Mouse (Mus musculus) urinary bladder, postnatal 36 days (tissue): ENCODE data around the gene Ablim1.
A peak's percentile ranks its signal among the peaks of the same experiment; 100 is the strongest.

ENCODE experiments used
- DNase-seq, 2 experiments: peaks; one replicate each; pipeline ENCODE4 v3.0.0; 2022; ENCODE audit warnings: low spot score in 2 of 2, mixed read lengths in 1 of 2

Ablim1 gene

DNA sequence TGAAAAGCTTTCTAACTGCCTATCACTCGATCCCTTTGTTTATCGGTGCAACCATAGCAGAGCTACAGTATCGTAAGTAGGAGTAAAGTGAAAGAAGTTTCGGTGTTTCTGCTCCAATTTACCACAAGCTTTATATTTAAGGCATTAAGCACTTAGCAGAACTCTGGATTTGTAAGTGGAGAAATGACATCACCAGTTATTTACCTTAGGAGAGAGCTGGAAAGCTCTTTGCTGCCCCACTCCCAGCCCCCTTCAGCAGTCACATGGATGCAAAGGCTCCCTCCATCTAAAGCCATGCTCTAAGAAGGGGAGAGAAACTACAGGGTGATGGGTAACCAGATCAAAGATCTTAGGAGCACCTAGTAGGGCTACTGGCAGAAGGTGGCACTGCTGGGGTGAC is 241.3 kb downstream of the Ablim1 start:
- no peak for DNase-seq

DNA sequence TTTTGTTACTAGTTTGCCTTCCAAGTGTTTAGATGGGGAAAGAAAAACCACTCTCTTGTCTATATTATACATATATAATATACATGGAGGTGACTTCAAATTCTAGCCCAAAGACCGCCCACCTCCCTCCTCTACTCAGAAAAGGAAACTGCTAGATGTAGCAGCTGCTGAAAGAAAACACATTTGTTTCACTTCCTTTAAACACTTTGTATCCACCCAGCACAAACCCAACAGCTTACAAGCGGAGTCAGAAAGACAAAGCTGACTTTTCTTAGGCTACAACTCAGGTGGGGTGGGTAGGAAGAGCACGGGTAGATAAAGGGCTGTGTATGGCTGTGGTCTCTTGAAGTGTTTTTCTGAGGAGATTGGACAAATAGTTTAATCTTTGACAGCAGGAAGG is 242.0 kb downstream of the Ablim1 start:
- DNase-seq, result no peak

DNA sequence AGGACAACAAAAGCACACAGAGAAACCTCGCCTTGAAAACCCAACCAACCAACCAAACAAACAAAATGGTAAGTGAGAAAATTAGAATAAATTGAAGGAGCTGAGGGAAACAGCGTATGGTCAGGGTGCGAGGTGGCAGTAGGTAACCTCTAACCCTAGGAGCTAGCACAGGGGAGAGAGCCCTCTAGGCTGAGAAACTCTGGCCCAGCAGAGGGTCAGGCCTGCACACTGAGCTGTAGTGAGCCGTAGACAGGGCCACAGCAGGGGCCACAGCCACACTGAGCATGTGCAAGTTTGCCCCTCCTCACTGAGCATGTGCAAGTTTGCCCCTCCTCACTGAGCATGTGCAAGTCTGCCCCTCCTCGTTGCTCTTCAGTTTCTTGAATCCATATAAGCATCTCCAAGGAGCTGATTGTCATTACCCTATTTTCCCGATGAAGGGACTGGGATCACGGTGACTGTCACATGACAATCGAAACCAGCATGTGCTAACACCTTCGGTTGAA is 247.6 kb downstream of the Ablim1 start:
- DNase-seq, result no peak

DNA sequence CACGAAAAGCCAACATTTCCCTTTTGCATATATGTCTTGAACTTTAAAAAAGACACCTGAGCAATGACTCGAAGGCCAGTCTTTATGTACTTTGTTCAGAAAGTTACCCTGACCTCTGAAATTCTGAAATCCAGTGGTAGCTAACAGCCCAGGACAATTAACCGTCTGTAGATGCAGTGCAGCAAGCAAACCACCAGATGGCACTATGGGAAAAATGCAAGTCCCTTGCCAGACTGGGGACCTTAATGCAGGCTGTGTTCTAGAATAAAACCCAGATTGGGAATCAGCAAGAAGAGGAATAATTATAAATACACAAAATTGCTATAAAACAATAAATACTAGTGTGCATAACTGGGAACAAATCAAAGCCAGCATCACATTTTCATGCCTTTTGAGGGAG is 248.4 kb downstream of the Ablim1 start:
- DNase-seq, result peak; percentile 66

DNA sequence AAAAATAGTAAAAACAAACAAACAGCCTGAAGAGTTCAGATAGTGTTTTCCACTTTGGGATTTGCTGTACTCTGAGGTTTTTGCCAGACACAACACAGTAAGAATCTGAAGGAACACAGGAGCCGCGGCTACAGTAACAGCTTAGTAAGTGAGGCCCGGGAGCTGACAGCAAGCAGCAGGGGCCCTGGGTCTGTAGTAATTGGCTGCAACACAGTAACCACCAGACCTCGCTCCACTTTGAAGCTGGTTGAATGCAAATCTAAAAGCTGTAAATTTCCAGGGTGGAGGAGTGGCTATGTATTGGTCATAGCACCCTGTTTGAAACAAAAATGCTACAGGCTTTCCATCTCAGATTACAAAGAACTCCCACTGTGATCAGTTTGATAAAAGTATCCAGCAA is 252.0 kb downstream of the Ablim1 start:
- DNase-seq, result no peak

DNA sequence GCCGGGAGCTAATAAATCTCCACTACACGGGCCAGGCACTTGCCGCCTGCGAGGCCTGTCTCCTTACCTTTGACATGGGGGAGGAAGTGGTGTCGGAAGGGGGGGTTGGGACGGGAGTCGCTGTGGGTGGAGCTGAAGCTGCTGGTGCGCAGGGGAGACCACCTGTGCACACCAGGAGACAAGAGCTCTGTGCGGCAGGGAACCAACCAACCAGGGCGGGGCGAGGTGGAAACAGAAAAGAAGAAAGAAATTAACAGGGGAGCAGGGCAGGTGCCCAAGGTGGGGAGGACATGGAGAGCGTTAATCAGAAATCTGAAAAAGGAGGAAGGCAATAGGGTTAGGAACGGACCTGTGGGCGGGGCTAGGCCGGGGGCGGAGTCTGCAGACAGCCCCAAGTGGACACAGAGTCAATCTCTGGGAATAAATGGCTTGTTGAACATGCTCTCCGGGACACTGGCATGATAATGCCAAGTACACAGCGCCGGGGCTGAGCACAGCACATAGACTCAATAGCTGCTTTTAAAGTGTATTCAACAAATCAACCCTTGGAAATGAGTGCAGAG is 255.6 kb downstream of the Ablim1 start:
- no peak for DNase-seq

DNA sequence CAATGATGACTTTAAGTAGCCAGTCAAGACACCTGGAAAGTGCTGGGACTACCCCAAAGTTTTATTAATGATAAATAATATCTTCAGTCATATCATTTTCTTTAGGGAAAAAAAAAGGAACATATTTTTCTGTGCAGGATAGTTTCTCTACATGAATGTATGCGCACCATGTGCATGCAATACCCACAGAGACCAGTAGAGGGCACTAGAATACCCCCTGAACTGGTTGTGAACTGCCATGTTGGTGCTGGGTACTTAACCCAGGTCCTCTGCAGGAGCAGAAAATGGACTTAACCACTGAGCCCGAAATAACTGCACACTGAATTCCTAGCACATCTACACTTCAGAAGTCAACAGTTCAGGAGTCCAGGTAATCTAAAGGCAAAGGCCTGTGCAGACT is 257.2 kb downstream of the Ablim1 start:
- no peak for DNase-seq

DNA sequence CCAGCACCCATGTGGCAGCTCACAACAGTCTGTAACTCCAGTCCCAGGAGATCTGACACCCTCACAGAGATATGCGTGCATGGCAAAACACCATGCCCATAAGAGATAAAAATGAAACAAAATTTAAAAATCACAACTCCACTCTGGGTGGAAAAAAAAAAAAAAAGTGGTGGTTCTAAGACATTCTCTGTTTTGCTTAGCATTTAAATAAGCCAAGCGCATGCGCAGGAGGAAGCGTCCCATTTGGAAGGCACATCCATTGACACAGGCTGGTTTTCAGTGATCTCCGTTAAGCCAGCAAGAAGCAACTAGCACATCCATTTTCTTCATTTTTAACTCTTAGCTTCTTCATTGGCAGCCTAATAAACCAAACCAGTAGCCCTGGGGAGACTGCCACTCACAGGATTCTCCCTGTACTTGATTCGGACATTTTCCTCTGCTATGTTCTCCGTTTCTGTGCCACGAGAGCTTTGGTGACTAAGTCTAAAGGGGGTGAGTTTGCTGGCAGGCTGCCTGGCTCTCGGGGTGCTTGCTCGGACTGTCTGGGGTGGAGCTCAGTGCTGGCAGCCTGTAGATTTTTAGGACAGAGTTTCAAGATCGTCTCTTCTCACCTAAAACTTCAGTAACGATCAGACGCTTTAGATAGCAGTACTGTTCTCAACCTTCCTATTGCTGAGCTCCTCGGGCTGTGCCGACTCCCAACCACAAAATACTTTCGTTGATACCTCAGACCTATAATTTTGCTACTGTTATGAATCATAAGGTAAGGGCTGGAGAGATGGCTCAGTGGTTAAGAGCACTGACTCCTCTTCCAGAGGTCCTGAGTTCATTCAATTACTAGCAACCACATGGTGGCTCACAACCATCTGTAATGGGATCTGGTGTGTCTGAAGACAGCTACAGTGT is 259.3 kb downstream of the Ablim1 start:
- no peak for DNase-seq

DNA sequence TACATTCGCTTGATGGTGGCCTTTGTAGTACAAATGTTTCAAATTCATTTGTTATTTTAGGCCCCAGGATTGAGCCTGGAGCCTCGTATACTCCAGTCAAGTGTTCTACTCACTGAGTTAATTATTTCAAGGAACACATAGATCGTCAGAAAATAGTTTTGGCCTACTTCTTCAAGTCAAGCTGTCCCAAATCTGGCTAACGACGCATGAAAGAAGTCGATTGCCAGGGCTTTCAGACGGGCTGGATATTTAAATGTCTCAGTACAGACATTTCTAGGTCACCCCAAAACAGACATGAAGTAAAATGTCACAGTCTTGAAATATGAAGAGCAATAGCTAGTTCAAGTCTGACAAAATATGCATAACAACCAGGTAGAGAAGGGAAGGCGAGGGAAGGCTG is 261.8 kb downstream of the Ablim1 start:
- no peak for DNase-seq

DNA sequence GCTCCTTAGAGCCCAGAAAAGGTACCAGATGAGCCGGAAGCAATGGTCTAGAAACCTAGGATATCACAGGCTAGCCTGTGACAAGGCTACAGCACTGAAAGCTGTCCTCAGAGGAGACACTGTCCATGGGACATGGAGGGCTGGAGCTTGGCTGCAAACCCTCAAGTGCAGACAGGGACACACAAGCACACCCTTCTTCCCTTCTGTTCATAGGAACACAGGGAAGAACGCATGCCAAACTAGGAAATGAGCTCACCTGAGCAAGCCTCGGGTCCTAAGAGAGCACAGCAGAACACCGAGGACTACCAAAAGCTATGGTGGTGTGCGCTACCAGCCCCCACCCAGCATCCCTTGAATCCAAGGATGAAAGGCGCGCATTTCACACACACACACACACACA is 262.7 kb downstream of the Ablim1 start:
- no peak for DNase-seq

DNA sequence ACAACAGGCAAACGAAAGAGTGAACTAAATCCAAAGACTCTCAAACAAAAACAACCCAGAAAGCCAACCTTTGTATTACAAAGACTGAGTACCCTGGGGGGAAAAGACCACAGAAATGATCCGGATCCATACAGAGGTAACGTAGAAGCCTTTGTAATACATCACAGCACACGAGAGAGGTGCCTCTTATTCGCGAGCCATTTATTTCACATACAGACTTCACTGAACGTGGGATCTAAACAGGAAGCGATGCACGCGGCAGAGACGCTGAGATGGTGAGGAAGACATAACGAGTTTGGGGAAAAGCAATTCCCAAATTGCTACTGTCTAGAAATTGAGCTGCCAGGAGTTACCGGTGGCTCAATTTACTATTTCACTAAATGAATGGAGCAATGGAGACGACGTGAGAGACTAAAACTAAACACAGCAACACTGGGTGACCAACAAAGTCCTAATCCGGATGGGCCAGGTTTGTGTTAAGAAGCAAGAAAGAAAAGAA is 265.1 kb downstream of the Ablim1 start:
- no peak for DNase-seq

DNA sequence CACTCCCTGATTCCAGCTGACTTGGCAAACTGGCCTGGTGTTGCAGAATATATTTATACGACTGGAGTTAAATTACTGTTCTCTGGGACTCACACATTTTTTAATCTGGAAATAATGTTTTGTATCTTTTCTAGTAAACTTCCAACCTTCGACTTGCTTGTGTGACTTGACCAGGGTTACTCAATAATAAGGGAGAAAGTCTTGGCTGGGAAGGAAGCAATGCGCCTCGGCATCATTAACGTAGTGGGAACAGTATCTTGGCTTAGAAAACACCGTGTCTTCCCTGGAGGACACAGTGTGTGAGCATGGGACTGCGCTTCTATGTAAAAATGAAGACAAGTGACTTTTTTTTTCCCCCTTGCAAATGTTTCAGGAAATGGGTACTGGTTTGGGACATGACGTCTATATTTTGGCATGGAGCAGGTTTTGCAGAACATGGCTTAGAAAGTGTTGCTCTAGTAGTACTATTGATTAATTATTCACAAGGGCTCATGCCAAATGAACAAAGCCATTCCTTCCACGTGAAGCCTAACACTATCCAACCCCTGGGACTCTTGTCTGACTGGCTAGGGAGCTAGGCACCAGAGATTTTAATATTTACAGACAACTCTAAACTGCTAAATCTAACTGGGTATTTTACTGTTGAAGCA is 266.9 kb downstream of the Ablim1 start:
- DNase-seq, result peak in 1 of 2 experiments; percentile 40

DNA sequence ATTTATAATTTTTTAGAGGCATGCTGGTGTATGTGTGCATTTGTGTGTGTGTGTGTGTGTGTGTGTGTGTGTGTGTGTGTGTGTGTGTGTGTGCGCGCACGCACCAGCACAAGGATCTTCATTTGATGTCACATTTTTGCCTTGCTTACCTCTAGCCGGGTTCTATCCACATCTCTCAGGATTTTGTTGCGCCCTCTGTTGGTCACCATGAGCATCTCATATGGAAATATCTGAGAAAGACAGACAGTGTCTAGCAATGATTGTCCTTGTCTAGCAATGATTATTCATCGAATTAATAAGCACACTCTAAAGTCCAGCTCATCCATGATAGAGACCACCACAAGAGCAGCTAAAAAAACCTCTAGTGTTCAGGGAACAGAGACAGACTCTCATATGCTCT is 275.5 kb downstream of the Ablim1 start:
- no peak for DNase-seq

DNA sequence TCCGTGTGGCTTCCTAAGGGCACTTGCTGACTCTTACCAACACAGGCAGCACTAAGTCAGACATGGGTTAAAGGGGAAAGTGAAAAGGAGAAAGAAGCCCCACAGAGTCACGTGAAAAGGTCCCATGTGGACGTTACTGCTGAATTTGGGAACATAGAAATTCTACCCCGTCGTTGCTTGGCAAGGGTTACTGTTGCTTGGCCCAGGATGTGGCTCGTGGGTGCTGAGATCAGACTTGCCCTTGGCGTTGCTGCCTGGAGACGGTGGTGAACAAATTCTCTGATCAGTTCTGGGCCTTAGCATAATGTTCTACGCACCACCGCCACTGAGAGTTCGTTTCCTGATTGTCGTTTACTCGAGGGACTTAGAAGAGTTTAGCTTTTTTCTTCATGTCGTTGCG is 277.9 kb downstream of the Ablim1 start:
- no peak for DNase-seq

DNA sequence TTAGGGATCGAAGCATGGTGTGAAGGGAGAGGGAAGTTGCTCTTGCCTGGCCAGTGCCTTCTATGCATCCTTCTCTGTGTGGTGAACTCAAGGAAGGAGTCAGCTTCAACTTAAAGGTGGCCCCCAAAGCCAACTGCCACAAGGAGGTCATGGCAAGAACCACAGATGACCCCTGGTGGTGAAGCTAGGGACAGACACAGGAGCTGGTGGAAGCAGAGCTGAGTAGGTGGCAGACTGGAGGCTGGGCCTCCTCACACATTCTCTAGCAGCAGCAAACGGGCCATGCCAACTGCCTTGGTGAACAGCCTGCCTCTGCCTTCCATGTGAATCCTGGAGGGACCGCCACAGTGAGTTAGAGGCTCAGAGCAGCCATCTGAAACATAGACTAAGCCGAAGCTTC is 283.1 kb downstream of the Ablim1 start:
- DNase-seq, result peak in 1 of 2 experiments; percentile 57

DNA sequence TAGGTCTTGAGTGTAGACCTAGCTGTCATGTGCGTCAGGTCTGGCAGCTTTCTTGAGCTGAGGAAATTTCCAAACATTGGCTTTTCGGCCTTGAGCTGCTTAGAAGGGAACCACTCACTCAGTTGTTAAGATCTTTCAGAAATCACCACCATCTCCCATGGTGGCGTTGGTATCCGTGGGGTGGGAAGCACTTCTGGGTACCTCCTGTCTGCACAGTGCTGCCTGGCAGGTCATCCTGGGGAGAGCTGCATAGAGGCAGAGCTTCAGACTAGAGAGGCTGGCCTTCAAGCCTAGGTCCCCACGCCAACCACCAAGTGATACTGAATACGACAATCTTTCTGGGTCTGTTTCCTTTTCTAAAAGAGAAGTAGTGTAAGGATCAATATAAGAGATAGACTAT is 285.3 kb downstream of the Ablim1 start:
- no peak for DNase-seq

DNA sequence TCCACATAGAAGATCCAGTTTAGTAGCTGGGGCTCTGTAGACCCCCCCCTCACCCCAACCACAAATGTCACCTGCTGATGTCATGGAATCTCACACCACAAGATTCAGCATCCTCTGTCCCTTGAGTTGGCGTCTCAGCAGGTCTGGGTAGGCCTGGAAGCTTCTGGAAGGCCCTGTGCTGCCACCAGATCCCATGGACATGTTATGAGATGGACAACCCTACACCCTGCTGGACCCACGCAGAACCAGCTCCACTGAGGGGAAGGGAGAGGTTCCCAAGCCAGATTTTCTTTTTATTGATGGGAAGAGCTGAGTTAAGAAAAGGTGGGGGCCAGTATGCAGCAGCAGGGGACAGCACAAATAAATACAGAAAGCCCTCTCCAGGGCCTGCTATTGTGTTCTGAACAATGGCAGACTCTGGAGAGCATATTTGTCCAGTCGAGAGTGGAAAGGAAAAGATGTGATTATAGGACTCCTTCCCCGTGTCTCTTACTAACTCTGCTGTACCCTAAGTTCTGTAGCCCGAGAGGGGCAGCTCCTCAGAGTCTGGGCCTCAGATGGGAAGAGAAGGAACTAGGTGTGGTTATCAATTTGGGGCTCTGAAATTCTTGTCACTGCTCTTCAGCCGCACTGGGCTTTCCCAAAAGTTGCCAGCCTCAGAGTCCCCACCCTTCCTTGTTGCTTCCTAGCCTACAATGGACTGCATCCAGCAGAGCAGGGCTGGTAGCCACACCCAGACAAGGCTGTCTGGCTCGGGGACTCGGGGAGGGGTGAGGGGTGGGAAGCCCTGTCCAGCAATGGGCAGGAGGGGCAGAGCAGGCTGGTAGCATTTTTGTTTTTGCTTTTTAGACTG is 286.2 kb downstream of the Ablim1 start:
- DNase-seq, result no peak

DNA sequence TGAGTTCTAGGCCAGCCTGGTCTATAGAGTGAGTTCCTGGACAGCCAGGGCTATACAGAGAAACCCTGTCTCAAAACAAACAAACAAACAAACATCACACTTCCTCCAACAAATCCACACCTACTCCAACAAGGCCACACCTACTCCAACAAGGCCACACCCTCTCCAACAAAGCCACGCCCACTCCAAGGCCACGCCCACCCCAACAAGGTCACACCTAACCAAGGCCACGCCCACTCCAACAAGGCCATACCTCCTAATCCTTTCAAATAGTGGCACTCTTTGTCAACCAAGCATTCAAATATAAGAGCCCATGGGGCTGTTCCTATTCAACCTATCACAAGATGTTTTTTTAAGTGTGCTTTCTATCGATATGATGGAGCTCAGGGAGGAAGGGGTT is 288.2 kb downstream of the Ablim1 start:
- DNase-seq, result no peak

DNA sequence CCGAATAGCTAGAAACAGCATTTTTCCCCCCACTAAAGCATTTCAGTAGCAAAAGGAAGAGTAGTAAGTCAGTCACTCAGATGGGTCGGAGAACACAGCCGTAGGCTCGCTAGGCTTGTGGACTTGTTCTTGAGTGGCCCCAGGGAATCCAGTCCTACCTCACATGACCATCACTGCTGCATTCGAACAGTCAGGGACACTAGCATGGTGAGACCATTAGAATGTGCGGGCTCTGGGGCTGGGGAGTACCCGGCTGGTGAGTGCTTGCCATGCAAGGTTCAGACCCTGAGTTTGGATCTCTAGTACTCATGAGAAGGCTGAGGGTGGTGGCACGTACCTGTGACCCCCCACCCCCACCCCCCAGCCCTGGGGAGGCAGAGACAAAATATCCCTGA is 296.9 kb downstream of the Ablim1 start:
- DNase-seq, result no peak

DNA sequence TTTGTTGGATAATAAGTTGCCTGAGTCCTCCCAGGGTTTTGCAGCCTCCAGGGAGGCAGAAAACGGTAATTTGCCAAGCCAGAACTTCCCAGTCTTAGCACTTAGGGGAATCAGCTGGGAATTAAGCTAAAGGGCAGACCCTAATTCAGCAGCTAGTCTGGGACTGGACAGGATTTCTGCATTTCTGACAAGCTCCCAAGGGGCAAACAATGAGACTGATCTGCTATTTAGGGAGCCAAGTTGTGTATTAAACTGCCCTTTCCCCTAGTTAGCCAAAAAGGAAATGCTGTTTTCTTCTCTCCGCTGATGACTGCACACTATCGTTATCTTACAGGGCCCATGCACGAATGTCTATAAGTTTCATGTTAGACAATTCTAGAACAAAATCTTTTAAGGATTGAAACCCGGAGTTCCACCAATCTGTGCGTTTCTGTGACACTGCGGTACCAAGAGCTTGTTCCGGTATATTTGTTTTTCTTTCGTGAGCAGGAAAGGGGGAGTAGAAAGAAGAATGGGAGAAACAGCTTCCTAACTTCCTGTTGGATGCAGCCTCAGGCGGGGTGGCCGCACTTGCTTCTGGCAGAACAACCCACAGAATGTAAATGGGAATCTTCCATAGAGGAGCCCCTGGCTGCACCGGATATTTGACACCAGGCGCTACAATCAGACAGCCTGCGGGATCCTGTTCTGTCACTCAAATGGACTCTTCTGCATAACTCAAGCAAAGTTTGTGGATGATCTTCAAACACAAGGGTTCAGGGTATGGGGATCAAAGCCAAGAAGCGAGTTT is 297.5 kb downstream of the Ablim1 start:
- DNase-seq, result no peak

DNA sequence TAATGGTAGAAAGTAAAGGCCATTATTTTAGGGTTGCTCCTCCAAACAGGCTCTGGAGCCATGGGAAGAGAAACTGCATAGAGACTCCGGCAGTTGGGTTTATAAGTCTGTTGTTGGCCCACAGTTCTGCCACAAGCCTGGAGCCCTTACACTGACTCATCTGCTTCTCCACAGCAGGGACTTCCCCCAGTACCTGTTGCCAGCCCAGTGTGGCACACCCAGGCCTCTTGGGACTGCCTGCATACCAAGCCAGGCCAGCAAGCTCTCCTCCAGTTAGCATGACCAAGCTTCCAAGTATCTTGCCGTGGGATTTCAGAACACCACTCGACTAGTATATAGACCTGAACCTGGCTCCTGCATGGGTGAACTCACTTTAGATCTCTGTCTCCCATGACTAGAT is 299.9 kb downstream of the Ablim1 start:
- DNase-seq, result peak in 1 of 2 experiments; percentile 57
